Mouse (Mus musculus) 3134 (cell line): ENCODE measurements around the gene Rpgrip1l.

Experiments used
- DNase-seq: peaks from one replicate; pipeline ENCODE4 v3.0.0-alpha.2; 2011; ENCODE audit warnings: low spot score; ENCODE audit not compliant: insufficient read length; ENCODE audit errors: extremely low read depth

Rpgrip1l gene

DNA sequence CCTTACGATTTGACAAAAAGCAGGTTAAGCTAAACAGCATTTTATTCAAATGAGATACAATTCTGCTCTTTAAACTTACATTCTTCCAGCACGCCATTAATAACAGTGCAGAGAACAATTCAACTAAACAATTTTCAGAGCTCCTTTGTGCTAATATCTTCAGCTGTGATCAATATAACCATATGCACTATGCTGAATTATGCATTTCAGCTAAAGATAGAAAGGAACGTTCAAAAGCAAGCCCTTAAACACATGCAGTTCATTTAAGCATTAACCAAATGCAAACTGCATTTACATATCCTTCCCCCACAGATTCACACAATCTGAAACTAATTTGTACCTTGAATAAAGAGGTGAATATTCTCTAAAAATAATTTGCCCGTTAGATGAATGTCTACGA is 35.0 kb downstream of the Rpgrip1l start:
- no peak for DNase-seq

DNA sequence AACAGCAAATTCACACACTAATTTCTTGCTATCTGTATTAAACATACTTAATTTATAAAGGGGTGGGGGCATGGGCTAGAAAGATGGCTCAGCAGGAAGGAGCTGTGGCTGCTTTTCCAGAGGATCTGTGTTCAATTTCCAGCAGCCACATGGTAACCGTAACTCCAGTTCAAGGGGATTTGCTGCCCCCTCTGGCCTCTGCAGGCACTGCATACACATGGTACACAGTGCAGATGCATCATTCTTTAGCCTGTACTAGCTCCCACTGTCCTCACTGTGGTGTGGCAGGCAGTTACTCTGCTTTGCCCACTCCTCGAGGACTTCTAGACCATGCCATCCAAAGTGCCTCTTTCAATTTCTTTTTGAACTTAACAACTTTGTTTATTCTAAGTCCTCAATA is 36.7 kb downstream of the Rpgrip1l start:
- DNase-seq = no peak

DNA sequence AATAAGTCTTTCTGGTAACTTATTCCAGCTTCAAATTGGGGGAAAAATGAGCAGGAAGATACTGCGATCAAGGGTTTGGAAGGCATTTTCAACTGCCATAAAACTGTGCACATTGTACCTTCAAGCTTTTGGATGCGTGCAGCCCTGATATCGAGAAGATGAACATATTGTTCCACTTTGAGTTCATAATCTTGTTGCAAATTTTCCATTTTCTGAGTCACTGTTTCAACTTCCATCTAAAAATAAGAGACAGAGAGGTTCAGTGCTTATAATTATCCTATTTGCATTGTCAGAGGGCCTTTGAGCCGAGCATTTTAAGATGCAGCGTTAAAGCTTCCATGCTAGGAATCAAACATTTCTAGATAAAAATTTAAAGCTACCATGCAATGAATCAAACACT is 39.6 kb downstream of the Rpgrip1l start:
- no peak for DNase-seq

DNA sequence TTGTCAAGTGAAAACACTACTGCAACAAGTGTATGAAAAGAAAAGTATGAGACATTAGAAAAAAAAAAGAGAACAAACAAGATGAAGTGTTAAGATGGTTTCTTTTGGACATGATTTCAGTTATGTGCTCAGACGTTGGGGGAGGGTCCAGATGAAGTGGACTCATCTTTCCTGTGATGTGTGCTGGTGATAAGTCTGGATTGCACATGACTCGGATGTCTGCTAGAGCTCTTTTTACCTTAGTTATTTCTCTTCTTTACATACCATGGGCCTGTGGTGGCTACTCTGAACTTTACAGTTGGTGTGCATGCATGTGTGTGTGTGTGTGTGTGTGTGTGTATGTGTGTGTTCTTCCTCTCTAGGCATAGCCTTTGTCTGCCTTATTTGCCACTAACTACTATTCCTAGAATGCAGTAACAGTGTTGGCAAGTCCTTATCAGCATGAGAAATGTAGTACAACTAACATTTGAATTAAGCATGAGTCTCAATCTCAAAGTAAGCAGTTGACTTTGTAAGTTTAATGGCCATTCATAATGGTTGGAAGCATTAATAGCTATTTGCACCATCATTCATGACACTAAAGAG is 43.6 kb downstream of the Rpgrip1l start:
- DNase-seq = no peak

DNA sequence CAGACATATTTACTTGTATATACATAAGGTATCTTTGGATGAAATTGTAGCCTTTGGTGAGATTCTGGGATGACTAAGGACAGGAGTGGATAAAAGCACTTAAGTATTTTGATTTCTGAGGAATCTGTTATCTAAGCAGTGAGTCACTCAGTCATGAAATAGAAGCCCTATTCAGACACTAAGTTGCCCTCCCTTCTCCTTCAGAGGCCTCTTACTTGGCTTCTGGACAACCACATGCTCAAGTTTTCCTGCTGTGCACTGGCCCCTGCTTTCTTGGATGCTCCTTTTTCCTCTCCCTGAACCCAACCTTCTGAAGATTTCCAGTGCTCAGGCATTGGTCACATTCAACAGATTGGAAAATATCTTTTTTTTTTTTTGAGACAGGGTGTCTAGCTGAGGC is 48.5 kb downstream of the Rpgrip1l start:
- no peak for DNase-seq

DNA sequence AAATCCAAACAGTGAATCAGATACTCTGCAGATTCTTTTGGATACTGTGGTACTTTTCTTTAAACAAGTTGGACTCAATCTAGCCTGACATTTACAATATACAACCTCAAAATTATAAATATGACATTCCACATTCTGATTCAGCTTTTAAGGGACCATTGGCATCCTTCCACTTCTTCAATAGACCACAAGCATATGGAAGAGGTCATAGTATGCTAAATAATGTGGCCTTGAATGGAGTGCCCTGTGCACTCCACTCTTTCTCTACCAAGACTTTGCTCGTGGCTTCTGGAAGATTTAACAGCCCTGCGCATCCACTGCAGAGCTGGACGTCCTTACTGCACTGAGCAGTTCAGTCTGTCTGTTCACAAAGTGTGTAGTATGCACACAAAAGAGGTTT is 49.1 kb downstream of the Rpgrip1l start:
- no peak for DNase-seq

DNA sequence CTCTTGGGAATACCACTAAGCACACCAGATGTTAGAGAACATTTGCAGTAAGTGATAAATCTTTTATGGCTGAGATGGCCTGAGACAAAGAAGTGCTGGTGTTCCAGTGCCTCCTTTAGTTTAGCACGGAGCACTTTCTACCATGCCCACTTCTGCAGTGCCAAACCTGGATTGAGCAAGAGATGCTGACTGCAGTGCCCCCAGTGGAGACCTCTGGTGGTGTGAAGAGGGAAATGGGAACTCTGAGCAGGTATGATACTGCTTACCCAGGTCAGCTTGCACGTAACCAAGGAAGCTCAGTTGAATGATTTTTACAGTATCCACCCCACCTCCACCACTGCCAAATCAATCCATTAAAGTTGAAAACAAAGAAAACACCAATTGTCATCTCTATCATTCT is 51.5 kb downstream of the Rpgrip1l start:
- no peak for DNase-seq

DNA sequence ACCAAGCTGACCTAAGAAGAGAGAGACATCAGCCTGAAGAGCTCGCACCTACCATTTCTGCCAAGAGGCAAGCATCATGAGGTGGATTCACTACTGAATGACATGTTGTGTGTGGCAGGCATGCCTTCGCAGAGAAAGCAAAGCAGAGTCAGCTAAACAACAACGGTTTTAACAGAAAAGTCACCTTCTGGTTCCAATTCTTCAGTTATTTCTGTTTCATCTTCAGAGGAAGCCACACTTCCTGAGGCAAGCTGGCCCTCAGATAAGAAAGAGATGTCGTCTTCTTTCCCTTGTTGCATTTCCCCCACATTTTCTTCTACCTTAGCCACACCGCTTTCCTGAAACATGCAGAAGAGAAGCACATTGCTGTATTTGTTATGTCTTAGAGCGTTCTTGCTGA is 62.1 kb downstream of the Rpgrip1l start:
- no peak for DNase-seq

DNA sequence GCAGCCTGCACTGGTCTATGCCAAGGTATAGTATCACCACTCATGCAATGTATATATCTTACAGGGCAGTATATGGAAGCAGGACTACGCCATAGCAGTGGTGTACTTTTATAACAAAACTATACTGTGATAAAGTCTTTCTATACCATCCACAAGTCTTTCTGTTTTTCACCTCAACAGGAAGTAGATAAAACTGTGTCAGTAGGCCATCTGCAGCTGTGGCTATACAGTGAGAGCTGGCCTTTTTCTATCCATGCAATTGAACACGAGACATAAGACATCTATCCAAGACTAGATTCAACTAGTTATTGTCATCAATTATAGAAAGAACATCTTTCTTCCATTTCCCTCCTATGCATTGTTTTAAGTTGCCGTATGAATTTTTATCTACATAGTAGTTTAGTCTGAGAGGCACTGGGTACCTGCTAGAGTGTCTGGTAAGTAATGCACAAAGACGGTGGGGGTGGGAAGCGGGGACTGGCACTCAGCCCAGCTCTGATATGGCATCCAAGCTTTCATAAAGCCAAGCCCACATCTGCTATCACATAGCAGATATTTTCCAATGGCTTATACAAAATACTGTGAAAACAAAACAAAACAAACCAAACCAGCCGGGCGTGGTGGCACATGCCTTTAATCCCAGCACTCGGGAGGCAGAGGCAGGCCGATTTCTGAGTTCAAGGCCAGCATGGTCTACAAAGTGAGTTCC is 63.1 kb downstream of the Rpgrip1l start:
- DNase-seq = no peak

DNA sequence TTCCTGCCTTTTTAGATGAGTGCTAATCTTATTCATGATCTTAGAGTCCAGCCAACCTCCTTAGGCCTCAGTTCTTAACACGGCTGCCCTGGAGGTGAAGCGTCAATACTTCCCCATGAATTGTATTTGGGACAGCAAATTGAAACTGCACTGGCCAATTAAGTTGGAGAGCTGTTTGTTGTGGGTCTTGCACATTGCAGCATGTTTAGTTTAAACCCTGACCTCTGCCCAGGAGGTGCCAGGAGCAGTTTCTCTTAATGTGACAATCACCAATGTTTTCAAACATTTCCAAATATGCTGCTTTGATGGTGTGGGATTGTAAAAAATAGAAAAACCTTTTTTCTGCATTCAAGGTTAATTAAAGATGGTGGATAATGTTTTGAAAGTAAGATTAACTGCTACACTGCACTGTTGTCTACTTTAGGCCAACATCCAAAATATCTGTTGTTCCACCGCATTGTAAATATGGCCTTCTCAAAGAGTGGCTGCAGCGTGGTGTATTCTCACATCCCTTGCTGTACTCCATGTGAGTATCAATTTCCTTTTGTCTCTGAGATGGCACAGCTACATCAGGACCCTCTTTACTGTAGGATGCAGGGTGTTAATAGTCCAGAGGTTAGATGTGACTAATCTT is 67.1 kb downstream of the Rpgrip1l start:
- DNase-seq = no peak

DNA sequence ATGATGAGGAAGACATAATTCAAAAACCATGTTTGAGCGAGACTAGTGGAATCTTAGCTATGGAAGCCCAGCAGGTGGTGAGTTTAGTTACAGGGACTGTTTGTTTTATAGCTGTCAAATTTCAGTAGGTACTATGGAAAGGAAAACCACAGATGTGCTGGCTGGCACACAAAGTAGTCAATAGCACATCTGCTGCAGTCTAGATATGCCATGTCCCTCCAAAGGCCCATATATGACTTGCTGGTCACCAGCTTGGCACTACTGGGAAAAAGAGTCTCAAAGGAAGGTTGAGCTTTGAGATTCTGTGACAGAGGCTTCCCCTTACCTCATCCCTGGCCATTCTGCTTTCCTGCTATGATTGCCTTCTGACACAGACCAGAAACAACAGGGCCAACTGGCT is 70.3 kb downstream of the Rpgrip1l start:
- no peak for DNase-seq

DNA sequence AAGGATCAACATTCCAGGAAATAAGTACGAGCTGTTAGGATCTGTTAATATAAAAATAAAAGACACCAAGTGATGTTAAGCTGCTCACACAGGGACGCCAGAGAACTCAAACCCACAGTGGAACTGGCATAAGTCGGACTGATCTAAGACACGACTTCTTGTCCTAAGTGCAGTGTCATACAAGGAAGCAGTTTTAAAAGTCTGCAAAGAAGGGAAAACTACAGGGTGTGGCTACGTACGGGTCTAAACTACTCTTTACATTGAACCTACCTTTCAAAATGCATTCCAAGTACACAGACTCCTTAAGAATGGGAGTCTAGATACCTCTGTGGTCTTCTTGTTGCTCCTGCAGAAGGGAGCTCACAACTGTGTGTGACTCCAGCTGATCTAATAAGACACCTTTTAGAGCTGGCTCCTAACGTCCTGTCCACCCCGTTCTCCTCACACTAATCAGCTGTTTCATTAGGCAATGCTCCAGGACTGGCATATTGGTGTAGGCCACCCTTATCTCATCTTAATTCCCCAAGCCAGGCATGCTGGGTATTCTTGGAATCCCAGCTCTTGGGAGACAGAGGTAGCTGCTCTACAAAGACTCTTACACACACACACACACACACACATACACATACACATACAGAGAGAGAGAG is 71.1 kb downstream of the Rpgrip1l start:
- no peak for DNase-seq

DNA sequence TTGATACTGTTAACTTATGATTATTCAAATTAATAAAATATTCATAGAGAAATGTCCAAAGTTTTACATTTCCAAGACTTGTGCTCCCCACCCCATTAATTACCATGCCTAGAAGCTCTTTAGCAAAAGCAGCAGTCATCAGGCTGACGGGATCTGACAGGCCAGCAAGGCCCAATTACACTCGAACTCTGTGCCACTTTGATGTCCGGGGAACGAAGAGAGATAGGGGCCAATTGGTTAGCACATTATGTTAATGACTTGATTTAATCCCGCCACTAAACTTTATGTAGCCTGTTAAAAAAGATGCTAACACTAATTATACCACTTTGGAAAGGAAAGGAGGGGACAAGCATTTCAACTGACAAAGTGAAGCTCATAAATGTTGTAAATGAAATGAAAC is 71.7 kb downstream of the Rpgrip1l start:
- no peak for DNase-seq

DNA sequence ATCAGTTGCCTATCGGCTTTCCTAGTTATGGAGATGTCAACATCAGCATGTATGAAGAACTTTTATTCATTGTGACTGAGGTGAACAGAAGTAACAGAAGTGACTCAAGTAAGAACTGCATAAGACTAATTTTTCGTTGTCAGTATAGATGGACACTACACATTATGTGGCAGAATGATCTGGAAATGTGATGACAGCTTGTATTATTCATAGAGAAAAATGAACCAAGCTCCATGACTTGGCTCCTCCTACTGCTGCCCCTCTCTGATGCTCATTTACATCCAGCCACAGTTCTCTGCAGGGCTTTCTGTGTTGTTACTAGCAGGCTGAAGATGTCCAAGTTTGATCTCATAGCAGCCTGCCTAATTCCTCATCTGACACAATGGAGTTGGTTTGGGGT is 75.9 kb downstream of the Rpgrip1l start:
- no peak for DNase-seq

DNA sequence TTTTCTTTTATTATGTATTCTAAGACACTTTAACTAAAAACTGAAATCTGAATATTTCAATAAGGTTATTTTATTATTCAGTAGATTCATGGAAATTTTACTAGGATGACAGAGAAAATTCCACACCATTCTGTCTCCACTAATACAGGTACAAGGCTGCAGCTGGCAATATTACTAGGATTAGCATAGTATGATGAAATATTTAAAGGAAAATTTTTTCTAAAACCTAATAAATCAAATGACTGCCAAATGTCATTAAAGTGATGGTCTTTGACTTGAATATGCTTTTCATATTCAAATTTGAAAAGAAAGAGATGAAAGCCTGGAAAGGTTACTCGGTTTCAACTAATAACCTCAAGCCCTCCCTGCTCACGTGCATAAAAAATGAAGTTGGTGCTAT is 79.0 kb downstream of the Rpgrip1l start:
- no peak for DNase-seq

DNA sequence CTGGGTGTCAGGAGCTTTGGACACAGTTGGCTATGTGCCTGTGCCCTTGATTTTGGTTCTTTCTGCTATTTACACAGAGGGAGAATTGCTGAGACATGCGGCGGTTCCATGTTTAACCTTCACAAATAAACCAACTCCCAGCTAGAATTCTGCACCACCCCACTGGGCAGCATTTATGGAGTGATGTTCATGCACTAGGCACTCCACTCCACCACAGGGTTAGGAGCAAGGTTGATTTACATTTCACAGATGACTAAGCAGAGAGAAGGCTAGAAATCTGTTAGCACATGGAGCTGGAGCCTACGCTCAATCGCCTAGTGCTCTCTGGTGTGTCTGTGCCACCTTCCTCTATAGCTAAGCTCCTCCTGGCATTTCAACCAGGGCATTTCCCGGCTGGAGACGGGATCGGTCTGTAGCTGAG is 85.6 kb downstream of the Rpgrip1l start:
- no peak for DNase-seq

DNA sequence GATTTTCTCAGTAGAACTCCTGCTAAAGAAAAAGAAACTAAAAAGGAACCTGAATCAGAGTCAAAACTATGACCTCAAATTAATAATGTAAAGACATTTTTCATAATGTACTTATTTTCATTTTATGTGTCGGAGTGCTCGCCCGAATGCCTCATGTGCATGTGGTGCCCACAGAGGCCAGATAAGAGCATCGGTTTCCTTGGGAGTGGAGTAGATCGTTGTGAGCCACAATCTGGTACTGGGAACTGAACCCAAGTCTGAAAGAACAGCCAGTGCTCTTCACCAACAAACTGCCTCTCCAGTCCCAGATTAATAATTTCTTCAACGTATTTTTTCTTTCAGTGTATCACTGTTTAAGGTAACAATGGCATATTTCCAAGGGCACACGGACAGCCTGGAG is 88.8 kb downstream of the Rpgrip1l start:
- DNase-seq = no peak

DNA sequence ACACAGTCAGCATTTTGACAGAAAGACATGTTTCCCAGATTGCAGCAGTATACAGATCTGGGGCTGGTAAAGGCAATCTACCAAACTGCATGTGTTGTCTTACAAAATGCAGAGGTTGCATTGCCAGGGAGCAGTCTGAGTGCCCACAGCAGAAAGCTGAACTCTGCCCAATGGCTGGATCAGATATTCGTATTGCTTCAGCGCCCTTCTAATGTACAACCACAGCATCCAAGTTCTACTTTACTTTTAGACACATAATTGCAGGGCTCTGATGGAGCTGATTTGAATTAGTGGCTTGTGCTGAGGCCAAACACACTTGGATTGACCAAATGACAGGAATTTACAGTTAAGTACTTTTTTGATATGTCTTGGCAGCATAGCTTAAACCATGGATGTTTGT is 91.2 kb downstream of the Rpgrip1l start:
- no peak for DNase-seq

DNA sequence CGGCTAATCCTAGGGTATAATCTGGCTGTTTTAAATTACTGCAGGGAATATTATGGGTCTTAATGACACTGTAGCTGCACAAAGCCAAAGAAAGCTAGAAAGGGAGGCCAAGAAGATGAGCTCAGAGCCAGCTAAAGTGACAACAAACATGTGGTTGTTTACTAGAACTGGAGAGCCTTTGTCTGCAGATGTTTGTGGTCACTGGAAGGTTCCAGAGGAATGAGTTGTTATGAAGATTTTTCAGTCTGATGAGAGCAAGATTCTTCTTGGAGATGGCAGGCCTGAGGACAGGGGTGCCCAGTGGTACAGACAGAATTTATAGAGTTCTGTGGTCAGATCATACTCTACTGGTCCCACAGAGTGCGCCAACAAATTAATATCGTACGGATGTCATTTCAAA is 94.8 kb downstream of the Rpgrip1l start:
- no peak for DNase-seq

DNA sequence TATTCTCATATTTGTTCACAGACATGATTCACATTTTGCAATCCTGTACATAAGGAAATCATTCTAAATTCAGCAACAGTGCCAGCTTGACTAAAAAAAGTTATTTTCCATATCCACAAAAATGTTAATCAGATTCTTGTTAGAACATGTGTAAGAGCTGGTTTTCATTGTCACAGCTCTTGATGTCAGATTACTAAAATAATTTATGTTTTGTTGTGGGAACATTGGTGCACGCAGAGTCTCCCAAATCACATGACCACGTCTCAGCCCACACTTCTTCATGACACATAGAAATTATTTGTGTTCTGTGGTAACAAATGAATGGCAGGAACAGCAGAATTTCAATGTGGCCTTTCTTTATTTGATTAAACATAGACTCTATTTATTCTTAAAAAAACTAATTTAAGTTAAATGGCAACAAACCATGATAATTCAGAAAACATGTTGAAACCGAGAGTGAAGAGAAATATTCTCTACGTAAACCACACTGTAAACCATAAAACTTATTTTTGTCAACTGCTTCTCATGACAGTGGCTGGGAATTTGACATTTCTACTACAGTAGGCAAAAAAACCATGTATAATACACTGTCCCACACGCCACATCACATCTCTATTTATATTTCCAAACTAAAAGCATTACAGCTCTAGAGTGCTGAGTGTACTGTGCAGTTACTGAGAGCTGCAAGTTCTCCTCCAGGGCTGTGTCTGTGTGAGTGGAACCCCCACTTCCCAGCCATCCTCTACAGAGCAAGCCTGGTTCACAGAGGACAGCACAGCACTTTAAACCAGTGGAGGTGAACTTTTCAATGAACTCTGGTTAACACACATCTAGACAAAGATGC is 95.8 kb downstream of the Rpgrip1l start:
- no peak for DNase-seq

DNA sequence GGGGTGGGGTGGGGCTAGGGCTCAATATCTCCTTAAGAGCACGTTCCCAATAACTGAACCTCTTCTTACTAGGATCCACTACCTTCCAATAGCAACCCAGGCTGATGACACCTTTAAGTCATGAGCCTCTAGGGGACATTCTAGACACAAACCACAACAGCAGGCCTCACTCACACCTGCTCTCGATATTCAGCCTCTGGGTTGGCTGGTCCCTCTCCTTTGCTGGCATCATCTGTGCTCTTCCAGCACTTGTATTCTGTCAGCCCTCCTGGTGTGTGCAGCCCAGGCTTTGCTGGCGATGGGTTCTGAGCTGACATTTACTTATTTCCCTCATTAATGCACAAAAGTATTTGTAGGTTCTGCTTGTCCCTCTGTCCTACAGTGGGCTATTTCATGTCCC is 98.8 kb downstream of the Rpgrip1l start:
- DNase-seq = no peak
